Mouse (Mus musculus) forebrain, embryonic 16.5 days (tissue): ENCODE results near the gene Sla2. TPM values are rescaled to one million over a fixed set of nuclear protein-coding genes. Genes with fewer than 3 reads are reported as not detected.
A peak's percentile ranks its signal among the peaks of the same experiment; 100 is the strongest.
"Not testable (repeated sequence)": the region's sequence is repeated elsewhere in the genome, so short reads cannot be mapped to it uniquely, and the experiment has no call there.

Source experiments
- ATAC-seq: fragments of 200-750 bp; cut with Nextera tagmentation; 2 replicates; pipeline ENCODE4 v1.8.0; 2017; ENCODE audit warnings: mild to moderate bottlenecking, moderate library complexity
- H3K27ac ChIP-seq: fragments of 300-500 bp; sonication (generic); 2 replicates; pipeline ENCODE4 v1.5.1; 2014; ENCODE audit warnings: low read length, control low read depth
- H3K27me3 ChIP-seq: fragments of 300-500 bp; sonication (generic); replicated peaks from 2 replicates; pipeline ENCODE4 v1.6.1; 2014; ENCODE audit warnings: low read length; ENCODE audit not compliant: control insufficient read depth, insufficient read depth
- H3K36me3 ChIP-seq: fragments of 300-500 bp; sonication (generic); 2 replicates; pipeline ENCODE4 v1.6.1; 2014; ENCODE audit not compliant: control insufficient read depth, insufficient read depth
- H3K4me1 ChIP-seq: fragments of 300-500 bp; sonication (generic); replicated peaks from 2 replicates; pipeline ENCODE4 v1.6.1; 2014; ENCODE audit warnings: low read length; ENCODE audit not compliant: control insufficient read depth, insufficient read depth
- H3K4me2 ChIP-seq: fragments of 300-500 bp; sonication (generic); 2 replicates; pipeline ENCODE4 v1.6.1; 2014; ENCODE audit warnings: mild to moderate bottlenecking, low read length, control low read depth
- H3K4me3 ChIP-seq: fragments of 300-500 bp; sonication (generic); replicated peaks from 2 replicates; pipeline ENCODE4 v1.5.1; 2014; ENCODE audit warnings: mild to moderate bottlenecking, low read length, control low read depth
- H3K9ac ChIP-seq: fragments of 300-500 bp; sonication (generic); replicated peaks from 2 replicates; pipeline ENCODE4 v1.6.1; 2014; ENCODE audit warnings: low read depth, low read length, control low read depth
- H3K9me3 ChIP-seq: fragments of 300-500 bp; sonication (generic); 2 replicates; pipeline ENCODE4 v1.6.1; 2016; ENCODE audit warnings: low read length; ENCODE audit not compliant: control insufficient read depth
- WGBS: fragments of 180-500 bp; shearing (Covaris S2); extraction: QIAGEN DNeasy Blood & Tissue Kit; methylation state at CpG from one replicate; pipeline ENCODE4 v1.1.7; 2014; 5-methylcytosine and 5-hydroxymethylcytosine counted together
- polyA plus RNA-seq: library from polyadenylated mRNA; unstranded; fragments of >200 nt; fragmentation: Nextera tagmentation; extraction: Ambion mirVana; gene quantifications from 2 replicates; pipeline ENCODE4 v1.2.1, GENCODE M21; 2015

The Sla2 gene
- polyA plus RNA-seq, 1 experiment from 2014 or later: 0.11 TPM

GRCm38 (mm10) chr2:156894496-156895265 lies 7.7 kb upstream of the Sla2 start:
- H3K9ac ChIP-seq: no peak overlapping the region
- peaks cover 3% of the 10 kb centered on the region; the same call in 1 of the 2 replicates for H3K4me1 ChIP-seq
- no peaks in the 10 kb centered on the region for H3K9me3 ChIP-seq
- no peak for ATAC-seq
- 85% methylated on average over 15 of the region's 15 CpGs for WGBS
- H3K27ac ChIP-seq: no peak overlapping the region
- no peaks in the 10 kb centered on the region for H3K36me3 ChIP-seq
- no peak overlapping the region for H3K4me2 ChIP-seq
- H3K4me3 ChIP-seq: no peak overlapping the region
- H3K27me3 ChIP-seq: no peaks in the 10 kb centered on the region

- no peak overlapping the region for H3K9ac ChIP-seq
Measured at GRCm38 (mm10) chr2:156892821-156893220, 5.8 kb upstream of the Sla2 start.

GRCm38 (mm10) chr2:156892240-156892639 lies 5.2 kb upstream of the Sla2 start:
- Histone ChIP-seq H3K9ac (no peak overlapping the region), H3K27ac (no peak overlapping the region), H3K4me1 (peaks cover 3% of the 10 kb centered on the region; the same call in 1 of the 2 replicates), H3K27me3 (no peaks in the 10 kb centered on the region), H3K9me3 (no peaks in the 10 kb centered on the region), H3K36me3 (no peaks in the 10 kb centered on the region), H3K4me2 (no peak overlapping the region), H3K4me3 (no peak overlapping the region)
- 0 out of 2 replicates have a peak, but pooled peaks have one; percentile 49 for ATAC-seq
- WGBS: 35% methylated on average over 3 of the region's 3 CpGs

More at GRCm38 (mm10) chr2:156892821-156893220, 5.8 kb upstream of the Sla2 start:
- peaks cover 3% of the 10 kb centered on the region; the same call in 1 of the 2 replicates for H3K4me1 ChIP-seq
- no peak overlapping the region for H3K4me2 ChIP-seq
- no peak overlapping the region for H3K4me3 ChIP-seq
- no peak overlapping the region for H3K27ac ChIP-seq
- no peak for ATAC-seq
- H3K27me3 ChIP-seq: no peaks in the 10 kb centered on the region
- H3K9me3 ChIP-seq: no peaks in the 10 kb centered on the region
- no peaks in the 10 kb centered on the region for H3K36me3 ChIP-seq
- 72% methylated on average over 6 of the region's 6 CpGs for WGBS

GRCm38 (mm10) chr2:156888490-156888889 lies 1.5 kb upstream of the Sla2 start:
- no peaks in the 10 kb centered on the region for H3K36me3 ChIP-seq
- no peak overlapping the region for H3K4me3 ChIP-seq
- H3K9ac ChIP-seq: no peak overlapping the region
- no peak overlapping the region for H3K27ac ChIP-seq
- H3K4me2 ChIP-seq: no peak overlapping the region
- H3K27me3 ChIP-seq: no peaks in the 10 kb centered on the region
- ATAC-seq: no peak
- WGBS: 77% methylated on average over 3 of the region's 3 CpGs
- no peaks in the 10 kb centered on the region for H3K9me3 ChIP-seq
- H3K4me1 ChIP-seq: peaks cover 3% of the 10 kb centered on the region; the same call in 1 of the 2 replicates

- Histone ChIP-seq H3K9ac (no peak overlapping the region), H3K27ac (no peak overlapping the region), H3K4me1 (no peaks in the 10 kb centered on the region), H3K27me3 (no peaks in the 10 kb centered on the region), H3K4me3 (no peak overlapping the region), H3K9me3 (no peaks in the 10 kb centered on the region), H3K36me3 (no peaks in the 10 kb centered on the region), H3K4me2 (no peak overlapping the region)
- WGBS: 85% methylated on average over 10 of the region's 10 CpGs
- no peak for ATAC-seq
Measured at GRCm38 (mm10) chr2:156886084-156886631, 834 bp downstream of the Sla2 start.

- not testable (repeated sequence) for H3K27ac ChIP-seq, H3K4me1 ChIP-seq, H3K36me3 ChIP-seq, ATAC-seq, H3K9ac ChIP-seq, H3K4me3 ChIP-seq, H3K9me3 ChIP-seq, H3K27me3 ChIP-seq, H3K4me2 ChIP-seq
- WGBS: 88% methylated on average over 2 of the region's 2 CpGs
Measured at GRCm38 (mm10) chr2:156885666-156886065, 1.3 kb downstream of the Sla2 start.

- 86% methylated on average over 10 of the region's 10 CpGs for WGBS
- H3K36me3 ChIP-seq: no peaks in the 10 kb centered on the region
- no peaks in the 10 kb centered on the region for H3K9me3 ChIP-seq
- H3K4me1 ChIP-seq: no peaks in the 10 kb centered on the region
- H3K4me2 ChIP-seq: no peak overlapping the region
- no peaks in the 10 kb centered on the region for H3K27me3 ChIP-seq
- H3K4me3 ChIP-seq: no peak overlapping the region
- H3K27ac ChIP-seq: no peak overlapping the region
- H3K9ac ChIP-seq: no peak overlapping the region
- no peak for ATAC-seq
Measured at GRCm38 (mm10) chr2:156884396-156885211, 2.4 kb downstream of the Sla2 start.

GRCm38 (mm10) chr2:156882431-156883001 lies 4.5 kb downstream of the Sla2 start:
- Histone ChIP-seq H3K27ac (no peak overlapping the region), H3K9me3 (no peaks in the 10 kb centered on the region), H3K4me3 (no peak overlapping the region), H3K36me3 (no peaks in the 10 kb centered on the region), H3K4me1 (no peaks in the 10 kb centered on the region), H3K4me2 (no peak overlapping the region), H3K27me3 (no peaks in the 10 kb centered on the region), H3K9ac (no peak overlapping the region)
- 51% methylated on average over 10 of the region's 10 CpGs for WGBS
- ATAC-seq: no peak

- WGBS: 93% methylated on average over 3 of the region's 3 CpGs
- Histone ChIP-seq H3K4me2 (no peak overlapping the region), H3K4me1 (no peaks in the 10 kb centered on the region), H3K27ac (no peak overlapping the region), H3K9ac (no peak overlapping the region), H3K36me3 (no peaks in the 10 kb centered on the region), H3K4me3 (no peak overlapping the region), H3K27me3 (no peaks in the 10 kb centered on the region), H3K9me3 (no peaks in the 10 kb centered on the region)
- no peak for ATAC-seq
Measured at GRCm38 (mm10) chr2:156879541-156879940, 7.5 kb downstream of the Sla2 start.
